Mouse (Mus musculus): ENCODE results near the gene Syvn1. TPM values are rescaled to one million over a fixed set of nuclear protein-coding genes. Genes with fewer than 3 reads are reported as not detected.

Gene Syvn1
- polyA plus RNA-seq, 1 experiment = 24.3 TPM

- no peak for TF ChIP-seq SRF (IDR thresholded peaks at IDR 0.05; ENCODE audit: control insufficient read depth, insufficient read length, low read depth)
- TF ChIP-seq USF1 (IDR thresholded peaks at IDR 0.05; ENCODE audit: low read depth) = no peak
- TF ChIP-seq TCF3 (IDR thresholded peaks at IDR 0.05; ENCODE audit: insufficient read length, low read depth) = no peak
- TF ChIP-seq MAX (IDR thresholded peaks at IDR 0.05; ENCODE audit: low read depth) = no peak
- no peak for TF ChIP-seq CEBPB (IDR thresholded peaks at IDR 0.05; ENCODE audit: insufficient read depth, poor library complexity, severe bottlenecking)
- TF ChIP-seq REST (IDR thresholded peaks at IDR 0.05; ENCODE audit: insufficient read depth, insufficient read length) = no peak
- no peak for TF ChIP-seq E2F4 (IDR thresholded peaks at IDR 0.05; ENCODE audit: insufficient read depth)
- peak in 2 of 3 experiments; percentile 44 to 48 for TF ChIP-seq MYOG (IDR thresholded peaks at IDR 0.05; ENCODE audit: control insufficient read depth in 1 of 3, insufficient read depth in 1 of 3, insufficient read length in 2 of 3, low read depth in 2 of 3)
- TF ChIP-seq POLR2A (IDR thresholded peaks at IDR 0.05; ENCODE audit: insufficient read length, low read depth) = peak; percentile 73
- TF ChIP-seq MYOD1 (IDR thresholded peaks at IDR 0.05; ENCODE audit: control insufficient read depth in 1 of 3, insufficient read length in 2 of 3, low read depth in 2 of 3) = peak in 2 of 3 experiments; percentile 18 to 74
- TF ChIP-seq TCF12 (IDR thresholded peaks at IDR 0.05; ENCODE audit: insufficient read depth, poor library complexity, severe bottlenecking) = no peak
- peak; percentile 79 for TF ChIP-seq POLR2AphosphoS2 (IDR thresholded peaks at IDR 0.05; ENCODE audit: insufficient read length, low read depth)
- Histone ChIP-seq H3K36me3 (ENCODE audit: control insufficient read depth, insufficient read depth) (peaks cover 7% of the 10 kb centered on the region), H3ac (ENCODE audit: control insufficient read depth, insufficient read length) (peak within 1 kb of the TSS; percentile 72), H3K4me2 (ENCODE audit: low read depth) (peak within 1 kb of the TSS; percentile 92), H3K27me3 (ENCODE audit: control insufficient read depth, insufficient read depth, insufficient read length) (no peaks in the 10 kb centered on the region), H3K79me2 (ENCODE audit: control insufficient read depth, insufficient read depth) (peaks cover 48% of the 10 kb centered on the region), H3K4me3 (peak within 1 kb of the TSS; percentile 51)
Observed at GRCm38 (mm10) chr19:6061021-6061533, 14.7 kb downstream of the Syvn1 start, which contains the start of gene Znhit2. Gene Znhit2 (plus strand): TSS chr19:6061192.

- Histone ChIP-seq H3K4me3 (peak overlapping the region; percentile 51), H3K4me2 (ENCODE audit: low read depth) (peak overlapping the region; percentile 92), H3K27me3 (ENCODE audit: control insufficient read depth, insufficient read depth, insufficient read length) (no peaks in the 10 kb centered on the region), H3K79me2 (ENCODE audit: control insufficient read depth, insufficient read depth) (peaks cover 45% of the 10 kb centered on the region), H3K36me3 (ENCODE audit: control insufficient read depth, insufficient read depth) (peaks cover 7% of the 10 kb centered on the region), H3ac (ENCODE audit: control insufficient read depth, insufficient read length) (peak overlapping the region; percentile 72)
- TF ChIP-seq MYOD1 (IDR thresholded peaks at IDR 0.05; ENCODE audit: control insufficient read depth in 1 of 3, insufficient read length in 2 of 3, low read depth in 2 of 3) (peak in 1 of 3 experiments; percentile 54), POLR2A (IDR thresholded peaks at IDR 0.05; ENCODE audit: insufficient read length, low read depth) (peak; percentile 62), POLR2AphosphoS2 (IDR thresholded peaks at IDR 0.05; ENCODE audit: insufficient read length, low read depth) (peak; percentile 62), TCF12 (IDR thresholded peaks at IDR 0.05; ENCODE audit: insufficient read depth, poor library complexity, severe bottlenecking) (no peak)
Observed at GRCm38 (mm10) chr19:6061641-6062302, 15.4 kb downstream of the Syvn1 start.

GRCm38 (mm10) chr19:6062418-6062817, 16.0 kb downstream of the Syvn1 start:
- TF ChIP-seq TCF12 (IDR thresholded peaks at IDR 0.05; ENCODE audit: insufficient read depth, poor library complexity, severe bottlenecking) (no peak), SRF (IDR thresholded peaks at IDR 0.05; ENCODE audit: control insufficient read depth, insufficient read length, low read depth) (no peak), MAX (IDR thresholded peaks at IDR 0.05; ENCODE audit: low read depth) (no peak), CEBPB (IDR thresholded peaks at IDR 0.05; ENCODE audit: insufficient read depth, poor library complexity, severe bottlenecking) (no peak), MYOD1 (IDR thresholded peaks at IDR 0.05; ENCODE audit: control insufficient read depth in 1 of 3, insufficient read length in 2 of 3, low read depth in 2 of 3) (no peak), E2F4 (IDR thresholded peaks at IDR 0.05; ENCODE audit: insufficient read depth) (no peak), USF1 (IDR thresholded peaks at IDR 0.05; ENCODE audit: low read depth) (no peak), REST (IDR thresholded peaks at IDR 0.05; ENCODE audit: insufficient read depth, insufficient read length) (no peak), POLR2A (IDR thresholded peaks at IDR 0.05; ENCODE audit: insufficient read length, low read depth) (no peak), POLR2AphosphoS2 (IDR thresholded peaks at IDR 0.05; ENCODE audit: insufficient read length, low read depth) (no peak), MYOG (IDR thresholded peaks at IDR 0.05; ENCODE audit: control insufficient read depth in 1 of 3, insufficient read depth in 1 of 3, insufficient read length in 2 of 3, low read depth in 2 of 3) (no peak), TCF3 (IDR thresholded peaks at IDR 0.05; ENCODE audit: insufficient read length, low read depth) (no peak)
- peaks cover 39% of the 10 kb centered on the region for H3K79me2 ChIP-seq (ENCODE audit: control insufficient read depth, insufficient read depth)
- H3K36me3 ChIP-seq (ENCODE audit: control insufficient read depth, insufficient read depth) = peaks cover 7% of the 10 kb centered on the region
- H3K4me3 ChIP-seq = peak overlapping the region; percentile 51
- no peaks in the 10 kb centered on the region for H3K27me3 ChIP-seq (ENCODE audit: control insufficient read depth, insufficient read depth, insufficient read length)
- peak overlapping the region; percentile 72 for H3ac ChIP-seq (ENCODE audit: control insufficient read depth, insufficient read length)
- H3K4me2 ChIP-seq (ENCODE audit: low read depth) = peak overlapping the region; percentile 92

- TF ChIP-seq USF1 (IDR thresholded peaks at IDR 0.05; ENCODE audit: low read depth) (no peak), POLR2AphosphoS2 (IDR thresholded peaks at IDR 0.05; ENCODE audit: insufficient read length, low read depth) (peak; percentile 50)
- Histone ChIP-seq H3K36me3 (ENCODE audit: control insufficient read depth, insufficient read depth) (peaks cover 7% of the 10 kb centered on the region), H3ac (ENCODE audit: control insufficient read depth, insufficient read length) (no peak overlapping the region), H3K4me2 (ENCODE audit: low read depth) (no peak overlapping the region), H3K4me3 (peak overlapping the region; percentile 51), H3K27me3 (ENCODE audit: control insufficient read depth, insufficient read depth, insufficient read length) (no peaks in the 10 kb centered on the region), H3K79me2 (ENCODE audit: control insufficient read depth, insufficient read depth) (peaks cover 34% of the 10 kb centered on the region)
Observed at GRCm38 (mm10) chr19:6063081-6063480, 16.7 kb downstream of the Syvn1 start.

GRCm38 (mm10) chr19:6066571-6066970, 20.2 kb downstream of the Syvn1 start:
- peak overlapping the region; percentile 17 for H3ac ChIP-seq (ENCODE audit: control insufficient read depth, insufficient read length)
- peak overlapping the region; percentile 41 for H3K4me3 ChIP-seq
- no peaks in the 10 kb centered on the region for H3K27me3 ChIP-seq (ENCODE audit: control insufficient read depth, insufficient read depth, insufficient read length)
- H3K4me2 ChIP-seq (ENCODE audit: low read depth) = peak overlapping the region; percentile 99
- H3K79me2 ChIP-seq (ENCODE audit: control insufficient read depth, insufficient read depth) = peaks cover 23% of the 10 kb centered on the region
- TF ChIP-seq POLR2A (IDR thresholded peaks at IDR 0.05; ENCODE audit: insufficient read length, low read depth) (no peak), MAX (IDR thresholded peaks at IDR 0.05; ENCODE audit: low read depth) (no peak), MYOD1 (IDR thresholded peaks at IDR 0.05; ENCODE audit: control insufficient read depth in 1 of 3, insufficient read length in 2 of 3, low read depth in 2 of 3) (no peak), CEBPB (IDR thresholded peaks at IDR 0.05; ENCODE audit: insufficient read depth, poor library complexity, severe bottlenecking) (no peak), REST (IDR thresholded peaks at IDR 0.05; ENCODE audit: insufficient read depth, insufficient read length) (no peak), POLR2AphosphoS2 (IDR thresholded peaks at IDR 0.05; ENCODE audit: insufficient read length, low read depth) (no peak), TCF3 (IDR thresholded peaks at IDR 0.05; ENCODE audit: insufficient read length, low read depth) (no peak), E2F4 (IDR thresholded peaks at IDR 0.05; ENCODE audit: insufficient read depth) (no peak), TCF12 (IDR thresholded peaks at IDR 0.05; ENCODE audit: insufficient read depth, poor library complexity, severe bottlenecking) (no peak), MYOG (IDR thresholded peaks at IDR 0.05; ENCODE audit: control insufficient read depth in 1 of 3, insufficient read depth in 1 of 3, insufficient read length in 2 of 3, low read depth in 2 of 3) (no peak), USF1 (IDR thresholded peaks at IDR 0.05; ENCODE audit: low read depth) (no peak), SRF (IDR thresholded peaks at IDR 0.05; ENCODE audit: control insufficient read depth, insufficient read length, low read depth) (no peak)
- no peaks in the 10 kb centered on the region for H3K36me3 ChIP-seq (ENCODE audit: control insufficient read depth, insufficient read depth)
